Comparison of ENCODE assay signal across 9 mouse cellular contexts in the genomic region with DNA sequence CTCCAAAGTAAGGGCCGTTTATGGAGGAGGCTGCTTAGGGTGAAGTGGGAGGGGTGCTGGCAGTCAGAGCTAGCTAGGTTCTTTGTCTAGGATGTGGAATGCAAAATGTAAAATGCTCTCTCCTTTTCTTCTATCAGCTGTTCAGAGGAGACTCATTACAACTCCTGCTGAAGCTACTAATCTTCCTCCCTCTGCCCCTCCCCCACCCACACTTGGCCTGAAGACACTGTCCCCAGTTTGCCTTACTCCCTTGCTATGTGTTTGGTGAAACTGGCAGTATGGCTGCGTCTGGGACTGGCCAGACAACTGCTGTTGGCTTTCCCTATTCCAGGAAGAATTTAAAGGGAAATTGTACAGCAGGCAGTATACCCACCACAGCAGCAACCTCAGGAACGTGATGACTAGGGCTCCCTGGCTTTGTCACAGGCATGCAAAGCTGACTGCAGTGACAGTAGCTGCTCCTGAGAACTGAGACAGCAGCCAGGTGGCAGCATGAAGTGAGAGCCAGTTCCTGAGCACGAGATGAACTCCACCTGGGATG. TPM values are rescaled to one million over a fixed set of nuclear protein-coding genes. Genes with fewer than 3 reads are reported as not detected.
DNase-seq lines count a peak whose midpoint lies in the region; ATAC-seq lines count a peak whose summit lies in the region.
"Had no signal": no experiment of that assay in that cellular context is flagged by ENCODE, and none has a peak within 500 bp of the region (broad histone marks: within the 10 kb centered on the region; RNA-seq: fewer than 3 reads in every experiment).

No protein-coding gene starts in this region.

- H3K4me2 ChIP-seq in heart, embryonic 13.5 days, result peak overlapping the region; percentile 58

- no peak for ATAC-seq in heart, embryonic 13.5 days (ENCODE audit: extremely low read depth, insufficient number of reproducible peaks, low FRiP score, low TSS enrichment)
- ATAC-seq in activated CD4-positive, CD25-positive, alpha-beta regulatory T cell, adult 4 months, result no peak

- no peak for DNase-seq in heart, embryonic 10.5 days (ENCODE audit: low spot score)
- peak; percentile 50 for DNase-seq in ES-CJ7 (ENCODE audit: low read depth, low spot score)
- DNase-seq in cerebellum, adult 9-10 months, result peak; percentile 72
- peak; percentile 10 to 25 for DNase-seq in left cerebral cortex, adult 8-10 months (ENCODE audit: low spot score in 2 of 2)
- peak; percentile 42 for DNase-seq in right cerebral cortex, postnatal 25 days
- DNase-seq in adrenal gland, postnatal 4 days (ENCODE audit: low spot score in 2 of 2), result no peak

- no peaks in the 10 kb centered on the region for H3K9me3 ChIP-seq in heart, embryonic 13.5 days
- no peaks in the 10 kb centered on the region for H3K9me3 ChIP-seq in heart, embryonic 10.5 days
- H3K9me3 ChIP-seq: G1E had no signal

- peak overlapping the region; percentile 42 for H3K27ac ChIP-seq in heart, embryonic 13.5 days (replicated peaks)
- H3K27ac ChIP-seq in heart, embryonic 10.5 days, result no peak overlapping the region

- peaks cover 25% of the 10 kb centered on the region for H3K4me1 ChIP-seq in heart, embryonic 13.5 days
- peaks cover 14% of the 10 kb centered on the region for H3K4me1 ChIP-seq in heart, embryonic 10.5 days

- WGBS in heart, embryonic 13.5 days, result 37% methylated on average over 4 of the region's 4 CpGs
- WGBS in heart, embryonic 10.5 days, result 36% methylated on average over 4 of the region's 4 CpGs

- peak overlapping the region; percentile 36 for H3K4me3 ChIP-seq in heart, embryonic 13.5 days
- no peak overlapping the region for H3K4me3 ChIP-seq in heart, embryonic 10.5 days

- H3K9ac ChIP-seq in heart, embryonic 13.5 days, result 0 out of 2 replicates have a peak overlapping the region, but pooled peaks have one; percentile 3

- H3K36me3 ChIP-seq in heart, embryonic 13.5 days, result peaks cover 30% of the 10 kb centered on the region
- H3K36me3 ChIP-seq in heart, embryonic 10.5 days, result peaks cover 24% of the 10 kb centered on the region

- H3K27me3 ChIP-seq in heart, embryonic 13.5 days (replicated peaks), result no peaks in the 10 kb centered on the region
- no peaks in the 10 kb centered on the region for H3K27me3 ChIP-seq in heart, embryonic 10.5 days (ENCODE audit: insufficient read depth, poor library complexity, severe bottlenecking)

RNA-seq across cellular contexts. Expression of gene Gpr21, which starts 0.9 kb away (rescaled TPM):
- polyA plus RNA-seq in heart, embryonic 13.5 days (2015; fragmentation: Nextera tagmentation; extraction: Ambion mirVana), result 0.64 and 0.78 TPM in 2 replicates
- 0.79 and 1.1 TPM in 2 replicates for polyA plus RNA-seq in heart, embryonic 10.5 days (2016; fragmentation: Nextera tagmentation; extraction: Ambion mirVana)
- 1 to 10 TPM; 5.3 to 6.6 (median 6.3) TPM for total RNA-seq in left cerebral cortex, adult 8-10 months (2022)
- 1 to 10 TPM in 1 of 2 experiments, under 1 TPM in 1; 0.33 to 3.1 TPM for polyA plus RNA-seq in activated CD4-positive, CD25-positive, alpha-beta regulatory T cell, adult 4 months (2017; shearing (Covaris generic))
- total RNA-seq in adrenal gland, postnatal 4 days (2021), result 1 to 10 TPM; 2.4 to 2.5 TPM
- polyA plus RNA-seq: G1E had no signal

Comparison
In these comparisons a context has a peak if more than half of its experiments do, and no peak if none do; other contexts are left out.
1. DNase-seq: peak in ES-CJ7 (single experiment), cerebellum, adult 9-10 months (single experiment), left cerebral cortex, adult 8-10 months (2 of 2) and right cerebral cortex, postnatal 25 days (single experiment); none in heart, embryonic 10.5 days (single experiment) and adrenal gland, postnatal 4 days (0 of 2).